Mouse (Mus musculus): ENCODE measurements around the gene Lix1l.
"Not testable (repeated sequence)": the region's sequence is repeated elsewhere in the genome, so short reads cannot be mapped to it uniquely, and the experiment has no call there.

Gene Lix1l

GRCm38 (mm10) chr3:96581771-96582515, 19.0 kb upstream of the Lix1l start:
- no peak for DNase-seq (ENCODE audit: low read depth in 2 of 2, low spot score in 2 of 2)

- no peak for DNase-seq (ENCODE audit: low read depth in 2 of 2, low spot score in 2 of 2)
These were observed 17.6 kb upstream of the Lix1l start for GRCm38 (mm10) chr3:96583386-96583785.

GRCm38 (mm10) chr3:96590657-96591056, 10.3 kb upstream of the Lix1l start:
- DNase-seq (ENCODE audit: low read depth in 2 of 2, low spot score in 2 of 2), result no peak

GRCm38 (mm10) chr3:96593374-96593773, 7.6 kb upstream of the Lix1l start:
- DNase-seq (ENCODE audit: low read depth in 2 of 2, low spot score in 2 of 2), result no peak

- peak; percentile 82 to 93 for DNase-seq (ENCODE audit: low read depth in 2 of 2, low spot score in 2 of 2)
These were observed 7.0 kb upstream of the Lix1l start, which contains the start of gene Polr3gl for GRCm38 (mm10) chr3:96593790-96594560. TSS of gene Polr3gl (minus strand) at chr3:96594181.

- DNase-seq (ENCODE audit: low read depth in 2 of 2, low spot score in 2 of 2), result no peak
These were observed 6.1 kb upstream of the Lix1l start for GRCm38 (mm10) chr3:96594851-96595250.

GRCm38 (mm10) chr3:96595661-96596060, 5.3 kb upstream of the Lix1l start:
- DNase-seq (ENCODE audit: low read depth in 2 of 2, low spot score in 2 of 2), result no peak

GRCm38 (mm10) chr3:96596228-96596707, 4.7 kb upstream of the Lix1l start, which contains the start of gene Ankrd34a:
TSS of gene Ankrd34a (plus strand) at chr3:96596636.
- no peak for DNase-seq (ENCODE audit: low read depth in 2 of 2, low spot score in 2 of 2)

- no peak for DNase-seq (ENCODE audit: low read depth in 2 of 2, low spot score in 2 of 2)
These were observed 4.1 kb upstream of the Lix1l start for GRCm38 (mm10) chr3:96596855-96597254.

GRCm38 (mm10) chr3:96597435-96597891, 3.5 kb upstream of the Lix1l start:
- no peak for DNase-seq (ENCODE audit: low read depth in 2 of 2, low spot score in 2 of 2)

- no peak for DNase-seq (ENCODE audit: low read depth in 2 of 2, low spot score in 2 of 2)
These were observed 2.5 kb upstream of the Lix1l start for GRCm38 (mm10) chr3:96598156-96599068.

GRCm38 (mm10) chr3:96599069-96599393, 1.9 kb upstream of the Lix1l start:
- DNase-seq (ENCODE audit: low read depth in 2 of 2, low spot score in 2 of 2), result no peak

- no peak for DNase-seq (ENCODE audit: low read depth in 2 of 2, low spot score in 2 of 2)
These were observed 1.5 kb upstream of the Lix1l start for GRCm38 (mm10) chr3:96599411-96599810.

- no peak for DNase-seq (ENCODE audit: low read depth in 2 of 2, low spot score in 2 of 2)
These were observed 370 bp downstream of the Lix1l start for GRCm38 (mm10) chr3:96601251-96601787.

GRCm38 (mm10) chr3:96601941-96602703, 1.2 kb downstream of the Lix1l start:
- DNase-seq (ENCODE audit: low read depth in 2 of 2, low spot score in 2 of 2), result no peak

- no peak for DNase-seq (ENCODE audit: low read depth in 2 of 2, low spot score in 2 of 2)
These were observed 1.7 kb downstream of the Lix1l start for GRCm38 (mm10) chr3:96602704-96603084.

GRCm38 (mm10) chr3:96603311-96603710, 2.4 kb downstream of the Lix1l start:
- no peak for DNase-seq (ENCODE audit: low read depth in 2 of 2, low spot score in 2 of 2)

- not testable (repeated sequence) for DNase-seq (ENCODE audit: low read depth in 2 of 2, low spot score in 2 of 2)
These were observed 5.1 kb downstream of the Lix1l start for GRCm38 (mm10) chr3:96606007-96606406.

- no peak for DNase-seq (ENCODE audit: low read depth in 2 of 2, low spot score in 2 of 2)
These were observed 5.7 kb downstream of the Lix1l start for GRCm38 (mm10) chr3:96606618-96607017.

- DNase-seq (ENCODE audit: low read depth in 2 of 2, low spot score in 2 of 2), result no peak
These were observed 17.0 kb downstream of the Lix1l start for GRCm38 (mm10) chr3:96617941-96618340.
